Mouse (Mus musculus) midbrain, postnatal 0 days (tissue): ENCODE measurements around the gene Hsd11b2. TPM values are rescaled to one million over a fixed set of nuclear protein-coding genes. Genes with fewer than 3 reads are reported as not detected.

Source experiments
- ATAC-seq: fragments of 200-750 bp; cut with Nextera tagmentation; 2 replicates; pipeline ENCODE4 v1.8.0; 2017; ENCODE audit warnings: moderate number of reproducible peaks, mild to moderate bottlenecking, moderate TSS enrichment, moderate library complexity; ENCODE audit not compliant: low FRiP score
- DNase-seq: peaks from one replicate; pipeline ENCODE4 v3.0.0-alpha.2; 2015; ENCODE audit warnings: low spot score
- H3K27ac ChIP-seq: fragments of 300-500 bp; sonication (generic); 2 replicates; pipeline ENCODE4 v1.5.1; 2014; ENCODE audit warnings: low read depth, mild to moderate bottlenecking, low read length, mixed read lengths
- H3K27me3 ChIP-seq: fragments of 300-500 bp; sonication (generic); 2 replicates; pipeline ENCODE4 v1.6.1; 2014; ENCODE audit warnings: low read length, control low read depth, mixed read lengths; ENCODE audit not compliant: insufficient read depth
- H3K36me3 ChIP-seq: fragments of 300-500 bp; sonication (generic); 2 replicates; pipeline ENCODE4 v1.6.1; 2014; ENCODE audit warnings: low read length, control low read depth, mixed read lengths; ENCODE audit not compliant: insufficient read depth
- H3K4me1 ChIP-seq: fragments of 300-500 bp; sonication (generic); 2 replicates; pipeline ENCODE4 v1.6.1; 2014; ENCODE audit warnings: mild to moderate bottlenecking, control low read depth, antibody characterized with exemption, low read length, mixed read lengths; ENCODE audit not compliant: insufficient read depth
- H3K4me2 ChIP-seq: fragments of 300-500 bp; sonication (generic); 2 replicates; pipeline ENCODE4 v1.6.1; 2014; ENCODE audit warnings: low read depth, mild to moderate bottlenecking, low read length, mixed read lengths; ENCODE audit not compliant: poor library complexity, severe bottlenecking
- H3K4me3 ChIP-seq: fragments of 300-500 bp; sonication (generic); 2 replicates; pipeline ENCODE4 v1.5.1; 2014; ENCODE audit warnings: low read depth, mild to moderate bottlenecking, low read length, moderate library complexity
- H3K9ac ChIP-seq: fragments of 300-500 bp; sonication (generic); replicated peaks from 2 replicates; pipeline ENCODE4 v1.6.1; 2014; ENCODE audit warnings: mild to moderate bottlenecking, low read length, moderate library complexity, mixed read lengths; ENCODE audit not compliant: poor library complexity, severe bottlenecking
- H3K9me3 ChIP-seq: fragments of 300-500 bp; sonication (generic); 2 replicates; pipeline ENCODE4 v1.6.1; 2016; ENCODE audit warnings: low read length, control low read depth
- CTCF ChIP-seq: IDR thresholded peaks from 2 replicates; pipeline ENCODE4 v1.5.1; 2016; ENCODE audit warnings: antibody characterized with exemption, mild to moderate bottlenecking
- WGBS: fragments of 180-500 bp; shearing (Covaris S2); extraction: QIAGEN DNeasy Blood & Tissue Kit; methylation state at CpG from one replicate; pipeline ENCODE4 v1.1.7; 2014; 5-methylcytosine and 5-hydroxymethylcytosine counted together
- polyA plus RNA-seq: library from polyadenylated mRNA; unstranded; fragments of >200 nt; fragmentation: Nextera tagmentation; extraction: Ambion mirVana; gene quantifications from 2 replicates; pipeline ENCODE4 v1.2.1, GENCODE M21; 2015
- total RNA-seq: library from RNA; depleted of rRNA; stranded (reverse); fragments of >200 nt; gene quantifications from 2 replicates; pipeline ENCODE4 v1.2.3, GENCODE M21; 2014

Hsd11b2 gene
- total and polyA plus RNA-seq, 2 experiments from 2014 or later = 0.88 to 1.9 TPM

- 81% methylated on average over 5 of the region's 5 CpGs for WGBS
- Histone ChIP-seq H3K27ac (no peak overlapping the region), H3K4me3 (no peak overlapping the region), H3K4me2 (no peak overlapping the region), H3K9me3 (no peaks in the 10 kb centered on the region), H3K4me1 (peaks cover 6% of the 10 kb centered on the region; the same call in 1 of the 2 replicates), H3K27me3 (peaks cover 16% of the 10 kb centered on the region), H3K9ac (no peak overlapping the region), H3K36me3 (no peaks in the 10 kb centered on the region)
- DNase-seq (no peak), ATAC-seq (no peak)
- no peak for TF ChIP-seq CTCF
These were observed 3.9 kb upstream of the Hsd11b2 start for GRCm38 (mm10) chr8:105514656-105515055.

DNA sequence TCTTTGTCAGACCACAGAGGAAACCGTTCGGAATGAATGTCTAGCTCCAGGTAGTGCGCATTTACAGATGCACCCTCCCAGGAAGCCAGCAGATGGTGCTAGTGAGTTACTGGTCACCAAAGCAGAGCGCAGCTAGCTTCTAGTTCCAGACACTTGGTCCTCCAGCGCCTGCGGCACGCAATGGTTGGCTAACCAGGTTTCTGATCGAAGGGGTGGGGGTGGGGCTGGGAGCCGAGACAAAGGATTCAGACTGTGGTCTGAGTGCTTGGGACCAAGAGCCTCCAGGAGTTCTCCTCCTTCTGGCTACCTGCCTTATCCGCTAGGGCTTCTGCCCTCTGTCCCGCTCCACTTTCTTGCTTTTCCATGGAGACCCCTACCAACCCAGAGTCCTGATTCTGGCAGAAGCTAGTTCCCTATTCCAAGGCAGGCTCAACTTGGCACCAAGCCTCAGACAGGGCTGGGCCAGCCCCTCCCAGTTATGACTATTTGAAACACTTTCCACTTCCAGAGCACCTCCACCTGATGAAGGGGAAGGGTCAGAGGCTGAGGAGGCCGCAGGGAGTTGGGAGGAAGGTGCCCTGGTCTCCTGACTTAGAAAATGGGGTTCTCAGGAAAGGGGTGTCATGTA, 2.4 kb upstream of the Hsd11b2 start:
- H3K9me3 ChIP-seq = no peaks in the 10 kb centered on the region
- 0 out of 2 replicates have a peak overlapping the region, but pooled peaks have one; percentile 29 for H3K9ac ChIP-seq
- peak; percentile 90 for DNase-seq
- H3K4me2 ChIP-seq = peak overlapping the region; percentile 39
- peak; percentile 25; the same call in 1 of the 2 replicates for ATAC-seq
- H3K27ac ChIP-seq = no peak overlapping the region
- 10% methylated on average over 12 of the region's 12 CpGs for WGBS
- peaks cover 6% of the 10 kb centered on the region; the same call in 1 of the 2 replicates for H3K4me1 ChIP-seq
- H3K4me3 ChIP-seq = peak overlapping the region; percentile 10; the same call in 1 of the 2 replicates
- TF ChIP-seq CTCF = peak; percentile 91
- H3K36me3 ChIP-seq = no peaks in the 10 kb centered on the region
- peaks cover 16% of the 10 kb centered on the region for H3K27me3 ChIP-seq

DNA sequence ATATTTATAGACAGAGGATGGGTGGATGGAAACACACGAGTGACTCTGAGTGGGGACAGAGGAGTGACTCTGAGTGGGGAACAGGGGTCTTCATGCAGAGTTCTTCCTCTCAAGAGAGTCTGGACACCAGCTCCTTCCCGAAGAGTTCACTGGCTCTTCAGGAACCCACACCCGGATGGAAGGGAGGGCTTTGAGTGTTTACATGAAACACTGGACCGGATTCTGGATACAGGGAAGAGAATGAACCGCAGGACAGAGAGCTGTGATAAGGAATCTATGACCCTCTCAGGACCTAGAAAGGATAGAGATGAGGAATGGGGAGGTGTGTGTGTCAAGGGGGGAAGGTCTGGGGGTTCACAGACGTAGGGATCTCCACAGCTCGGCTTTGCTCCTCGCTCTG, 1.2 kb upstream of the Hsd11b2 start:
- ATAC-seq = no peak
- H3K4me3 ChIP-seq = no peak overlapping the region
- H3K9ac ChIP-seq = no peak overlapping the region
- H3K36me3 ChIP-seq = no peaks in the 10 kb centered on the region
- H3K9me3 ChIP-seq = no peaks in the 10 kb centered on the region
- no peak overlapping the region for H3K4me2 ChIP-seq
- H3K4me1 ChIP-seq = peaks cover 6% of the 10 kb centered on the region; the same call in 1 of the 2 replicates
- TF ChIP-seq CTCF = no peak
- H3K27me3 ChIP-seq = peaks cover 16% of the 10 kb centered on the region
- H3K27ac ChIP-seq = no peak overlapping the region
- no peak for DNase-seq
- 47% methylated on average over 8 of the region's 8 CpGs for WGBS

GRCm38 (mm10) chr8:105519591-105519990, 1.0 kb downstream of the Hsd11b2 start:
- H3K27ac ChIP-seq = no peak overlapping the region
- peaks cover 7% of the 10 kb centered on the region; the same call in 1 of the 2 replicates for H3K36me3 ChIP-seq
- H3K9me3 ChIP-seq = no peaks in the 10 kb centered on the region
- DNase-seq (no peak), ATAC-seq (no peak)
- H3K27me3 ChIP-seq = peaks cover 16% of the 10 kb centered on the region
- H3K4me3 ChIP-seq = no peak overlapping the region
- no peak for TF ChIP-seq CTCF
- peaks cover 6% of the 10 kb centered on the region; the same call in 1 of the 2 replicates for H3K4me1 ChIP-seq
- H3K9ac ChIP-seq = no peak overlapping the region
- WGBS = 9% methylated on average over 2 of the region's 2 CpGs
- 0 out of 2 replicates have a peak overlapping the region, but pooled peaks have one; percentile 98 for H3K4me2 ChIP-seq

DNA sequence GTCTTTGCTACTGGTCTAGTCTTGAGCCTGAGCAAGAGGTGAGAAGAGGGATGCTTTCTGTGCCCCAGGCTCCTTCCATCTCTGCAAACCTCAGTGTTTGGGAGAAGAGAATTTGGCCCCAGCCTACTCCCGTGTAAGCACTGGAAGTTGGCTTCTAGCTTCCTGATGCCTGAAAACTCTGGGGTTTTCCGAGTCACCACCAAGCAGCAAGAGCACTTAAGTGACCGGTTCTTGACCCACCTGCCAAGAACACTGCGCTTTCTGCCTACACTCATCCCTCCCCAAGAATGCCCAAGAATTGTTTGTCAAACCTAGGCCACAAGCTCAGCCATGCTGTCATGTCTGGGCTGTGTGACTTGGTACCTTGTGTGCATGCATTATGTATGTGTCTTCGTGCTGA, 2.0 kb downstream of the Hsd11b2 start:
- 28% methylated on average over 5 of the region's 5 CpGs for whole genome bisulfite sequencing
- no peak overlapping the region for H3K4me2 ChIP-seq

GRCm38 (mm10) chr8:105521061-105521460, 2.5 kb downstream of the Hsd11b2 start:
- H3K9ac ChIP-seq = no peak overlapping the region
- peaks cover 21% of the 10 kb centered on the region for H3K36me3 ChIP-seq
- WGBS = 3% methylated on average over 3 of the region's 3 CpGs
- H3K4me1 ChIP-seq = peaks cover 3% of the 10 kb centered on the region; the same call in 1 of the 2 replicates
- H3K9me3 ChIP-seq = no peaks in the 10 kb centered on the region
- H3K4me2 ChIP-seq = no peak overlapping the region
- ATAC-seq (no peak), DNase-seq (no peak)
- H3K4me3 ChIP-seq = no peak overlapping the region
- no peak overlapping the region for H3K27ac ChIP-seq
- peaks cover 16% of the 10 kb centered on the region for H3K27me3 ChIP-seq
- no peak for TF ChIP-seq CTCF

More for the DNA sequence above, 2.0 kb downstream of the Hsd11b2 start:
- H3K4me1 ChIP-seq = peaks cover 6% of the 10 kb centered on the region; the same call in 1 of the 2 replicates
- H3K4me3 ChIP-seq = no peak overlapping the region
- no peak overlapping the region for H3K9ac ChIP-seq
- peaks cover 15% of the 10 kb centered on the region for H3K36me3 ChIP-seq
- no peaks in the 10 kb centered on the region for H3K9me3 ChIP-seq
- H3K27me3 ChIP-seq = peaks cover 16% of the 10 kb centered on the region
- ATAC-seq = no peak
- no peak for TF ChIP-seq CTCF
- no peak overlapping the region for H3K27ac ChIP-seq
- DNase-seq = no peak
